Mouse (Mus musculus): ENCODE measurements at regions not wholly inside any gene's neighbourhood (a gene's known extent, or its start where the extent isn't known, plus 50 kb on each side); places are given as distances from the start of the nearest gene placed in this dataset.

GRCm38 (mm10) chr5:15849520-15849919 lies 85.0 kb upstream of the Cacna2d1 start:
- no peaks in the 10 kb centered on the region for H3K27me3 ChIP-seq (ENCODE audit: control insufficient read depth, insufficient read depth, low read length)
- H3K4me3 ChIP-seq (ENCODE audit: low read depth, low read length), result no peak overlapping the region
- no peaks in the 10 kb centered on the region for H3K36me3 ChIP-seq (replicated peaks; ENCODE audit: control insufficient read depth, insufficient read depth, low read length)
- WGBS, result 88% methylated on average over 5 of the region's 5 CpGs
- DNase-seq (ENCODE audit: low spot score), result no peak
- no peak overlapping the region for H3K9ac ChIP-seq (replicated peaks; ENCODE audit: low read depth, low read length)
- H3K4me2 ChIP-seq (ENCODE audit: low read depth, low read length), result no peak overlapping the region
- no peaks in the 10 kb centered on the region for H3K9me3 ChIP-seq (replicated peaks; ENCODE audit: control insufficient read depth, low read length)
- TF ChIP-seq CTCF (IDR thresholded peaks at IDR 0.05; ENCODE audit: low read depth), result no peak
- no peaks in the 10 kb centered on the region for H3K4me1 ChIP-seq (ENCODE audit: control insufficient read depth, insufficient read depth)
- ATAC-seq (ENCODE audit: insufficient read depth, low read depth), result no peak
- H3K27ac ChIP-seq (ENCODE audit: low read depth), result no peak overlapping the region

GRCm38 (mm10) chr5:15850126-15850801 lies 84.2 kb upstream of the Cacna2d1 start:
- DNase-seq (ENCODE audit: low spot score), result no peak
- no peak overlapping the region for H3K4me3 ChIP-seq (ENCODE audit: low read depth, low read length)
- H3K36me3 ChIP-seq (replicated peaks; ENCODE audit: control insufficient read depth, insufficient read depth, low read length), result no peaks in the 10 kb centered on the region
- no peak for ATAC-seq (ENCODE audit: insufficient read depth, low read depth)
- H3K4me1 ChIP-seq (ENCODE audit: control insufficient read depth, insufficient read depth), result no peaks in the 10 kb centered on the region
- no peak overlapping the region for H3K4me2 ChIP-seq (ENCODE audit: low read depth, low read length)
- no peaks in the 10 kb centered on the region for H3K27me3 ChIP-seq (ENCODE audit: control insufficient read depth, insufficient read depth, low read length)
- WGBS, result 47% methylated on average over 7 of the region's 7 CpGs
- no peak overlapping the region for H3K27ac ChIP-seq (ENCODE audit: low read depth)
- TF ChIP-seq EP300 (IDR thresholded peaks at IDR 0.05; ENCODE audit: low read depth) (no peak), CTCF (IDR thresholded peaks at IDR 0.05; ENCODE audit: low read depth) (no peak)
- H3K9ac ChIP-seq (replicated peaks; ENCODE audit: low read depth, low read length), result no peak overlapping the region
- no peaks in the 10 kb centered on the region for H3K9me3 ChIP-seq (replicated peaks; ENCODE audit: control insufficient read depth, low read length)

GRCm38 (mm10) chr5:15854752-15855151 lies 79.7 kb upstream of the Cacna2d1 start:
- 64% methylated on average over 1 of the region's 1 CpGs for WGBS
- Histone ChIP-seq H3K4me2 (ENCODE audit: low read depth, low read length) (no peak overlapping the region), H3K27me3 (ENCODE audit: control insufficient read depth, insufficient read depth, low read length) (no peaks in the 10 kb centered on the region), H3K27ac (ENCODE audit: low read depth) (no peak overlapping the region), H3K36me3 (replicated peaks; ENCODE audit: control insufficient read depth, insufficient read depth, low read length) (no peaks in the 10 kb centered on the region), H3K4me1 (ENCODE audit: control insufficient read depth, insufficient read depth) (no peaks in the 10 kb centered on the region), H3K4me3 (ENCODE audit: low read depth, low read length) (no peak overlapping the region), H3K9me3 (replicated peaks; ENCODE audit: control insufficient read depth, low read length) (no peaks in the 10 kb centered on the region), H3K9ac (replicated peaks; ENCODE audit: low read depth, low read length) (no peak overlapping the region)
- DNase-seq (ENCODE audit: low spot score), result no peak
- no peak for ATAC-seq (ENCODE audit: insufficient read depth, low read depth)
- no peak for TF ChIP-seq EP300 (IDR thresholded peaks at IDR 0.05; ENCODE audit: low read depth)
- TF ChIP-seq CTCF (IDR thresholded peaks at IDR 0.05; ENCODE audit: low read depth), result no peak

- Histone ChIP-seq H3K4me3 (ENCODE audit: low read depth, low read length) (no peak overlapping the region), H3K4me1 (ENCODE audit: control insufficient read depth, insufficient read depth) (no peaks in the 10 kb centered on the region), H3K9me3 (replicated peaks; ENCODE audit: control insufficient read depth, low read length) (no peaks in the 10 kb centered on the region), H3K36me3 (replicated peaks; ENCODE audit: control insufficient read depth, insufficient read depth, low read length) (no peaks in the 10 kb centered on the region), H3K27me3 (ENCODE audit: control insufficient read depth, insufficient read depth, low read length) (no peaks in the 10 kb centered on the region), H3K9ac (replicated peaks; ENCODE audit: low read depth, low read length) (no peak overlapping the region), H3K4me2 (ENCODE audit: low read depth, low read length) (no peak overlapping the region), H3K27ac (ENCODE audit: low read depth) (no peak overlapping the region)
- ATAC-seq (ENCODE audit: insufficient read depth, low read depth), result no peak
- DNase-seq (ENCODE audit: low spot score), result no peak
- TF ChIP-seq CTCF (IDR thresholded peaks at IDR 0.05; ENCODE audit: low read depth) (no peak), EP300 (IDR thresholded peaks at IDR 0.05; ENCODE audit: low read depth) (no peak)
- 37% methylated on average over 1 of the region's 1 CpGs for WGBS
These were observed 77.5 kb upstream of the Cacna2d1 start for GRCm38 (mm10) chr5:15857034-15857433.

- TF ChIP-seq CTCF (IDR thresholded peaks at IDR 0.05; ENCODE audit: low read depth), result no peak
- TF ChIP-seq EP300 (IDR thresholded peaks at IDR 0.05; ENCODE audit: low read depth), result no peak
- no peaks in the 10 kb centered on the region for H3K36me3 ChIP-seq (replicated peaks; ENCODE audit: control insufficient read depth, insufficient read depth, low read length)
- H3K4me1 ChIP-seq (ENCODE audit: control insufficient read depth, insufficient read depth), result no peaks in the 10 kb centered on the region
- no peak overlapping the region for H3K4me3 ChIP-seq (ENCODE audit: low read depth, low read length)
- no peaks in the 10 kb centered on the region for H3K27me3 ChIP-seq (ENCODE audit: control insufficient read depth, insufficient read depth, low read length)
- WGBS, result 77% methylated on average over 3 of the region's 3 CpGs
- H3K9me3 ChIP-seq (replicated peaks; ENCODE audit: control insufficient read depth, low read length), result no peaks in the 10 kb centered on the region
- ATAC-seq (ENCODE audit: insufficient read depth, low read depth), result no peak
- no peak overlapping the region for H3K4me2 ChIP-seq (ENCODE audit: low read depth, low read length)
- H3K27ac ChIP-seq (ENCODE audit: low read depth), result no peak overlapping the region
- no peak for DNase-seq (ENCODE audit: low spot score)
- no peak overlapping the region for H3K9ac ChIP-seq (replicated peaks; ENCODE audit: low read depth, low read length)
These were observed 60.4 kb upstream of the Cacna2d1 start for GRCm38 (mm10) chr5:15874065-15874464.

GRCm38 (mm10) chr5:15883004-15883403 lies 51.5 kb upstream of the Cacna2d1 start:
- H3K9ac ChIP-seq (replicated peaks; ENCODE audit: low read depth, low read length), result no peak overlapping the region
- H3K27me3 ChIP-seq (ENCODE audit: control insufficient read depth, insufficient read depth, low read length), result no peaks in the 10 kb centered on the region
- H3K9me3 ChIP-seq (replicated peaks; ENCODE audit: control insufficient read depth, low read length), result no peaks in the 10 kb centered on the region
- no peaks in the 10 kb centered on the region for H3K36me3 ChIP-seq (replicated peaks; ENCODE audit: control insufficient read depth, insufficient read depth, low read length)
- no peak overlapping the region for H3K27ac ChIP-seq (ENCODE audit: low read depth)
- ATAC-seq (ENCODE audit: insufficient read depth, low read depth), result no peak
- DNase-seq (ENCODE audit: low spot score), result no peak
- TF ChIP-seq CTCF (IDR thresholded peaks at IDR 0.05; ENCODE audit: low read depth) (peak; percentile 22; the same call in 1 of the 2 replicates), EP300 (IDR thresholded peaks at IDR 0.05; ENCODE audit: low read depth) (no peak)
- H3K4me2 ChIP-seq (ENCODE audit: low read depth, low read length), result no peak overlapping the region
- no peaks in the 10 kb centered on the region for H3K4me1 ChIP-seq (ENCODE audit: control insufficient read depth, insufficient read depth)
- H3K4me3 ChIP-seq (ENCODE audit: low read depth, low read length), result no peak overlapping the region
